Mouse (Mus musculus) heart, adult 2 months (tissue): ENCODE measurements around the gene BC067074.

Experiments
- CTCF ChIP-seq: fragments of 200-600 bp; IDR thresholded peaks from 2 replicates; pipeline ENCODE4 v1.8.1; 2022; ENCODE audit warnings: antibody characterized with exemption, mild to moderate bottlenecking, moderate library complexity
- EP300 ChIP-seq: fragments of 200-500 bp; IDR thresholded peaks from 2 replicates; pipeline ENCODE4 v1.6.1; 2011; ENCODE audit warnings: low read depth, low read length, control low read depth; ENCODE audit not compliant: insufficient read depth
- POLR2A ChIP-seq: fragments of 200-500 bp; IDR thresholded peaks from 2 replicates; pipeline ENCODE4 v1.6.1; 2011; ENCODE audit warnings: mild to moderate bottlenecking, low read depth, low read length, control low read depth; ENCODE audit not compliant: insufficient read depth

DNA sequence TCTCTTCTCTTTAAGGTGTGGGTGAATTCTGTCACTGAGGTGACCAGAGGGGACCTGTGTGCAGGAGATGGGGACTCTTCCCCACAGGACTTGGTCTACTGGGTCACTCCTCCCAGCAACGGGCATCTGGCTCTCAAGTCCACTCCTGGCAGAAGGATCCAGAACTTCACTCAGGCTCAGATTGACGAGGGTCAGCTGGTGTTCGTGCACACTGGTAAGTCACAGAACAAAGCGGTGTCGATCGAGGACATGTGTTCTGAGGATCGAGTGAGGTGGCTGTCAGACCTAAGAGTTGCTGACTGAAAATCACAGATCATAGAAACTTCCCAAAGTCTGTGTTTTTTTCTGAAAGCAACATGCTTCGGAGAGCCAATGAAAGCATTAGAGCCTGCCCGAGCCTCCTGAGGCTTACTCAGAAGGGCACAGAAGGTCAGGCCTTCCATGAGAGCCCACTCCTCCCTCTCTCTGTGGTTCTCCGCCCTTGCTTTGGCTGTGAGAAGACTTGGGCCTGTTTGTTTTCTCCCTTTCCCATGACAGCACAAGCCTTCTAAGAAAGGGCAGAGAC is 49.5 kb downstream of the BC067074 start:
- no peak for TF ChIP-seq CTCF
- no peak for TF ChIP-seq POLR2A
- no peak for TF ChIP-seq EP300
